Mouse (Mus musculus) heart, embryonic 10.5 days (tissue): Measurements from ENCODE around the gene Arsb. TPM values are rescaled to one million over a fixed set of nuclear protein-coding genes. Genes with fewer than 3 reads are reported as not detected.

Source experiments
- DNase-seq: peaks from one replicate; pipeline ENCODE4 v3.0.0-alpha.2; 2017; ENCODE audit warnings: low spot score
- H3K27ac ChIP-seq: fragments of 300-500 bp; sonication (generic); 2 replicates; pipeline ENCODE4 v1.5.1; 2016; ENCODE audit warnings: mild to moderate bottlenecking
- H3K27me3 ChIP-seq: fragments of 300-500 bp; sonication (generic); 2 replicates; pipeline ENCODE4 v1.6.1; 2016; ENCODE audit warnings: mild to moderate bottlenecking; ENCODE audit not compliant: poor library complexity, insufficient read depth, severe bottlenecking
- H3K36me3 ChIP-seq: fragments of 300-500 bp; sonication (generic); 2 replicates; pipeline ENCODE4 v1.6.1; 2016; ENCODE audit warnings: mild to moderate bottlenecking, moderate library complexity
- H3K4me1 ChIP-seq: fragments of 300-500 bp; sonication (generic); 2 replicates; pipeline ENCODE4 v1.6.1; 2016; ENCODE audit warnings: mild to moderate bottlenecking
- H3K4me3 ChIP-seq: fragments of 300-500 bp; sonication (generic); 2 replicates; pipeline ENCODE4 v1.5.1; 2016; ENCODE audit warnings: mild to moderate bottlenecking, moderate library complexity
- H3K9me3 ChIP-seq: fragments of 300-500 bp; sonication (generic); 2 replicates; pipeline ENCODE4 v1.6.1; 2016; ENCODE audit warnings: mild to moderate bottlenecking, moderate library complexity
- WGBS: fragments of 180-500 bp; shearing (Covaris S2); methylation state at CpG from one replicate; pipeline ENCODE4 v1.1.7; 2016; 5-methylcytosine and 5-hydroxymethylcytosine counted together
- polyA plus RNA-seq: library from polyadenylated mRNA; unstranded; fragments of >200 nt; fragmentation: Nextera tagmentation; extraction: Ambion mirVana; gene quantifications from 2 replicates; pipeline ENCODE4 v1.2.1, GENCODE M21; 2016

The Arsb gene
- polyA plus RNA-seq, 1 experiment from 2014 or later, result 6.3 TPM

GRCm38 (mm10) chr13:93888916-93889315 is 117.5 kb downstream of the Arsb start:
- 77% methylated on average over 3 of the region's 3 CpGs for WGBS
- H3K27ac ChIP-seq, result no peak overlapping the region
- no peak overlapping the region for H3K4me3 ChIP-seq
- no peak for DNase-seq
- no peaks in the 10 kb centered on the region for H3K9me3 ChIP-seq
- no peaks in the 10 kb centered on the region for H3K36me3 ChIP-seq
- peaks cover 38% of the 10 kb centered on the region for H3K4me1 ChIP-seq
- H3K27me3 ChIP-seq, result no peaks in the 10 kb centered on the region

- H3K36me3 ChIP-seq, result no peaks in the 10 kb centered on the region
- DNase-seq, result no peak
- H3K4me3 ChIP-seq, result no peak overlapping the region
- no peak overlapping the region for H3K27ac ChIP-seq
- H3K27me3 ChIP-seq, result no peaks in the 10 kb centered on the region
- WGBS, result 26% methylated on average over 3 of the region's 3 CpGs
- no peaks in the 10 kb centered on the region for H3K9me3 ChIP-seq
- H3K4me1 ChIP-seq, result peaks cover 44% of the 10 kb centered on the region
Measured at GRCm38 (mm10) chr13:93889991-93890390, 118.6 kb downstream of the Arsb start.

- Histone ChIP-seq H3K27ac (no peak overlapping the region), H3K4me1 (peaks cover 43% of the 10 kb centered on the region), H3K27me3 (no peaks in the 10 kb centered on the region), H3K36me3 (no peaks in the 10 kb centered on the region), H3K4me3 (no peak overlapping the region), H3K9me3 (no peaks in the 10 kb centered on the region)
- no peak for DNase-seq
- WGBS, result 81% methylated on average over 6 of the region's 6 CpGs
Measured at GRCm38 (mm10) chr13:93891276-93891675, 119.8 kb downstream of the Arsb start.

GRCm38 (mm10) chr13:93892101-93892500 is 120.7 kb downstream of the Arsb start:
- Histone ChIP-seq H3K4me1 (peaks cover 35% of the 10 kb centered on the region), H3K27me3 (no peaks in the 10 kb centered on the region), H3K27ac (no peak overlapping the region), H3K9me3 (no peaks in the 10 kb centered on the region), H3K4me3 (no peak overlapping the region), H3K36me3 (no peaks in the 10 kb centered on the region)
- DNase-seq, result no peak
- WGBS, result 87% methylated on average over 7 of the region's 7 CpGs

GRCm38 (mm10) chr13:93894105-93894504 is 122.7 kb downstream of the Arsb start:
- Histone ChIP-seq H3K36me3 (no peaks in the 10 kb centered on the region), H3K4me1 (peaks cover 33% of the 10 kb centered on the region), H3K27ac (no peak overlapping the region), H3K27me3 (no peaks in the 10 kb centered on the region), H3K9me3 (no peaks in the 10 kb centered on the region), H3K4me3 (no peak overlapping the region)
- 62% methylated on average over 2 of the region's 2 CpGs for WGBS
- DNase-seq, result no peak

GRCm38 (mm10) chr13:93895430-93895829 is 124.0 kb downstream of the Arsb start:
- H3K9me3 ChIP-seq, result no peaks in the 10 kb centered on the region
- H3K27ac ChIP-seq, result no peak overlapping the region
- no peak for DNase-seq
- H3K27me3 ChIP-seq, result no peaks in the 10 kb centered on the region
- no peaks in the 10 kb centered on the region for H3K36me3 ChIP-seq
- peaks cover 34% of the 10 kb centered on the region for H3K4me1 ChIP-seq
- 58% methylated on average over 2 of the region's 2 CpGs for WGBS
- no peak overlapping the region for H3K4me3 ChIP-seq

- Histone ChIP-seq H3K4me3 (no peak overlapping the region), H3K4me1 (peaks cover 33% of the 10 kb centered on the region), H3K27ac (no peak overlapping the region; the same call in 1 of the 2 replicates), H3K27me3 (no peaks in the 10 kb centered on the region), H3K9me3 (no peaks in the 10 kb centered on the region), H3K36me3 (no peaks in the 10 kb centered on the region)
- WGBS, result 52% methylated on average over 13 of the region's 13 CpGs
- peak; percentile 24 for DNase-seq
Measured at GRCm38 (mm10) chr13:93897943-93898826, 126.8 kb downstream of the Arsb start.

- 83% methylated on average over 3 of the region's 3 CpGs for WGBS
- Histone ChIP-seq H3K4me3 (no peak overlapping the region), H3K27ac (no peak overlapping the region), H3K4me1 (peaks cover 24% of the 10 kb centered on the region), H3K27me3 (no peaks in the 10 kb centered on the region), H3K36me3 (no peaks in the 10 kb centered on the region), H3K9me3 (no peaks in the 10 kb centered on the region)
- DNase-seq, result no peak
Measured at GRCm38 (mm10) chr13:93899378-93900256, 128.2 kb downstream of the Arsb start.

GRCm38 (mm10) chr13:93900934-93901626 is 129.7 kb downstream of the Arsb start:
- Histone ChIP-seq H3K27ac (no peak overlapping the region), H3K27me3 (no peaks in the 10 kb centered on the region), H3K4me1 (peaks cover 23% of the 10 kb centered on the region), H3K9me3 (no peaks in the 10 kb centered on the region), H3K4me3 (no peak overlapping the region), H3K36me3 (no peaks in the 10 kb centered on the region)
- 77% methylated on average over 13 of the region's 13 CpGs for WGBS
- peak; percentile 54 for DNase-seq

- Histone ChIP-seq H3K4me3 (no peak overlapping the region), H3K9me3 (no peaks in the 10 kb centered on the region), H3K27me3 (no peaks in the 10 kb centered on the region), H3K36me3 (no peaks in the 10 kb centered on the region), H3K4me1 (peaks cover 23% of the 10 kb centered on the region), H3K27ac (peak overlapping the region; percentile 16; the same call in 1 of the 2 replicates)
- DNase-seq, result no peak
- 76% methylated on average over 2 of the region's 2 CpGs for WGBS
Measured at GRCm38 (mm10) chr13:93902126-93902525, 130.7 kb downstream of the Arsb start.

GRCm38 (mm10) chr13:93906552-93907245 is 135.3 kb downstream of the Arsb start:
- no peak overlapping the region for H3K4me3 ChIP-seq
- H3K36me3 ChIP-seq, result no peaks in the 10 kb centered on the region
- no peaks in the 10 kb centered on the region for H3K27me3 ChIP-seq
- H3K4me1 ChIP-seq, result peaks cover 11% of the 10 kb centered on the region
- no peaks in the 10 kb centered on the region for H3K9me3 ChIP-seq
- DNase-seq, result peak; percentile 68
- WGBS, result 81% methylated on average over 10 of the region's 10 CpGs
- no peak overlapping the region for H3K27ac ChIP-seq

GRCm38 (mm10) chr13:93907971-93908370 is 136.5 kb downstream of the Arsb start:
- WGBS, result 92% methylated on average over 3 of the region's 3 CpGs

More at GRCm38 (mm10) chr13:93907971-93908370, 136.5 kb downstream of the Arsb start:
- Histone ChIP-seq H3K4me1 (peaks cover 10% of the 10 kb centered on the region), H3K27me3 (no peaks in the 10 kb centered on the region), H3K36me3 (no peaks in the 10 kb centered on the region), H3K9me3 (no peaks in the 10 kb centered on the region), H3K4me3 (no peak overlapping the region), H3K27ac (no peak overlapping the region)
- DNase-seq, result peak; percentile 16
